In genomic region chr5:17881542-17881896, GRCm38 (mm10) we compare ENCODE assay signal across 1 mouse cellular context.
TF ChIP-seq lines count a peak whose summit lies in the region.

No protein-coding gene starts in this region.

TF ChIP-seq in CH12.LX, 34 proteins besides CTCF, POLR2A, EP300 and RAD21 (continued from another document):
- no peak for TF ChIP-seq TBP (conservative IDR thresholded peaks at IDR 0.05; ENCODE audit: low read depth, low read length)
- TF ChIP-seq USF1 (IDR thresholded peaks at IDR 0.05; ENCODE audit: low read depth, low read length) = no peak
- TF ChIP-seq MAX (IDR thresholded peaks at IDR 0.05; ENCODE audit: low read length) = no peak
- no peak for TF ChIP-seq USF2 (conservative IDR thresholded peaks at IDR 0.05; ENCODE audit: low read depth, low read length)
- no peak for TF ChIP-seq ZMIZ1 (IDR thresholded peaks at IDR 0.05; ENCODE audit: low read depth, low read length)
- no peak for TF ChIP-seq UBTF (IDR thresholded peaks at IDR 0.05; ENCODE audit: low read depth, low read length)
- no peak for TF ChIP-seq ZC3H11A (IDR thresholded peaks at IDR 0.05; ENCODE audit: low read depth, low read length)
- no peak for TF ChIP-seq NELFE (IDR thresholded peaks at IDR 0.05; ENCODE audit: low read depth, low read length)
- no peak for TF ChIP-seq ETS1 (conservative IDR thresholded peaks at IDR 0.05; ENCODE audit: low read depth, low read length)
- TF ChIP-seq POLR2AphosphoS2 (IDR thresholded peaks at IDR 0.05; ENCODE audit: low read depth, low read length) = no peak
- no peak; the same call in 1 of the 2 replicates for TF ChIP-seq SMC3 (IDR thresholded peaks at IDR 0.05; ENCODE audit: low read depth, low read length)
- no peak for TF ChIP-seq KAT2A (IDR thresholded peaks at IDR 0.05; ENCODE audit: insufficient replicate concordance, low read length)
- TF ChIP-seq ZKSCAN1 (IDR thresholded peaks at IDR 0.05; ENCODE audit: borderline replicate concordance, low read depth, low read length) = no peak
- TF ChIP-seq MAFK (IDR thresholded peaks at IDR 0.05; ENCODE audit: insufficient replicate concordance, low read length) = no peak
- TF ChIP-seq NRF1 (IDR thresholded peaks at IDR 0.05; ENCODE audit: low read depth, low read length) = no peak
- no peak for TF ChIP-seq MXI1 (IDR thresholded peaks at IDR 0.05; ENCODE audit: low read depth, low read length)
- no peak for TF ChIP-seq ELF1 (IDR thresholded peaks at IDR 0.05; ENCODE audit: low read depth, low read length)
- no peak for TF ChIP-seq CHD2 (IDR thresholded peaks at IDR 0.05; ENCODE audit: low read length)
TF ChIP-seq in CH12.LX: peak in this region for 0.
